Mouse (Mus musculus): ENCODE results near the gene Sipa1. TPM values are rescaled to one million over a fixed set of nuclear protein-coding genes. Genes with fewer than 3 reads are reported as not detected.

Sipa1 gene
- total RNA-seq, 2 experiments from 2014 or later, result 30.0 to 34.2 TPM

- peak in 1 of 2 experiments; percentile 16 for DNase-seq (ENCODE audit: low spot score in 2 of 2)
These were observed 55.6 kb downstream of the Sipa1 start for GRCm38 (mm10) chr19:5607705-5608410.

GRCm38 (mm10) chr19:5606196-5606595, 57.3 kb downstream of the Sipa1 start:
- peak in 1 of 2 experiments; percentile 22 for DNase-seq (ENCODE audit: low spot score in 2 of 2)

GRCm38 (mm10) chr19:5605126-5605525, 58.4 kb downstream of the Sipa1 start:
- peak in 1 of 2 experiments; percentile 20 for DNase-seq (ENCODE audit: low spot score in 2 of 2)

GRCm38 (mm10) chr19:5603664-5604063, 59.8 kb downstream of the Sipa1 start:
- no peak for DNase-seq (ENCODE audit: low spot score in 2 of 2)

- peak; percentile 65 to 78 for DNase-seq (ENCODE audit: low spot score in 2 of 2)
These were observed 61.6 kb downstream of the Sipa1 start, which contains the start of gene Rnaseh2c for GRCm38 (mm10) chr19:5601752-5602541. TSS of gene Rnaseh2c (plus strand) at chr19:5601873.

Small RNA genes lying within 50 kb of the gene (microRNA-seq; reads per million reads assigned to microRNA genes)
- 0.22 to 1.4 reads per million in 2 experiments for gene Mir6987

Other genes starting within 250 kb of the Sipa1 start
- gene Drap1, start 238.7 kb downstream of the Sipa1 start, total RNA-seq (2021), result 100 to 1,000 TPM; 234 to 244 TPM
- 10 to 100 TPM; 55.7 to 57.5 TPM for gene AI837181, start 238.6 kb downstream of the Sipa1 start, total RNA-seq (2021)
- not detected for gene Fosl1, start 216.2 kb downstream of the Sipa1 start, total RNA-seq (2021)
- gene Ccdc85b, start 205.8 kb downstream of the Sipa1 start, total RNA-seq (2021), result 10 to 100 TPM; 26.4 to 32.9 TPM
- 100 to 1,000 TPM in 1 of 2 experiments, 10 to 100 TPM in 1; 83.7 to 108 TPM for gene Fibp, start 203.1 kb downstream of the Sipa1 start, total RNA-seq (2021)
- 1 to 10 TPM; 2.6 to 2.9 TPM for gene Ctsw, start 195.2 kb downstream of the Sipa1 start, total RNA-seq (2021)
- gene Efemp2, start 189.8 kb downstream of the Sipa1 start, total RNA-seq (2021), result 10 to 100 TPM; 18.4 to 19.6 TPM
- 10 to 100 TPM; 34.2 to 40.9 TPM for gene Mus81, start 175.3 kb downstream of the Sipa1 start, total RNA-seq (2021)
- 1,000 to 10,000 TPM; 1,802 to 1,826 TPM for gene Cfl1, start 173.3 kb downstream of the Sipa1 start, total RNA-seq (2021)
- 1 to 10 TPM; 5.6 to 9.8 TPM for gene 1700020D05Rik, start 159.9 kb downstream of the Sipa1 start, total RNA-seq (2021)
- gene Snx32, start 153.2 kb downstream of the Sipa1 start, total RNA-seq (2021), result 10 to 100 TPM; 63.1 to 66.2 TPM
- not detected for gene Ovol1, start 103.1 kb downstream of the Sipa1 start, total RNA-seq (2021)
- gene Ap5b1, start 95.7 kb downstream of the Sipa1 start, total RNA-seq (2021), result 1 to 10 TPM; 8.6 to 8.8 TPM
- 10 to 100 TPM; 70.8 to 73.5 TPM for gene Rnaseh2c, start 61.8 kb downstream of the Sipa1 start, total RNA-seq (2021)
- 10 to 100 TPM; 69.7 to 87.5 TPM for gene Kat5, start 53.5 kb downstream of the Sipa1 start, total RNA-seq (2021)
- 10 to 100 TPM; 24.4 to 24.7 TPM for gene Rela, start 26.2 kb downstream of the Sipa1 start, total RNA-seq (2021)
- 10 to 100 TPM; 13.0 to 16.1 TPM for gene Map3k11, start 25.0 kb upstream of the Sipa1 start, total RNA-seq (2021)
- gene Pcnx3, start 25.2 kb upstream of the Sipa1 start, total RNA-seq (2021), result 10 to 100 TPM; 69.7 to 82.6 TPM
- gene Kcnk7, start 40.7 kb upstream of the Sipa1 start, total RNA-seq (2021), result not detected
- gene Ehbp1l1, start 62.6 kb upstream of the Sipa1 start, total RNA-seq (2021), result 10 to 100 TPM; 33.4 to 41.1 TPM
- gene Fam89b, start 65.9 kb upstream of the Sipa1 start, total RNA-seq (2021), result 10 to 100 TPM; 44.4 to 46.5 TPM
- gene Ltbp3, start 77.2 kb upstream of the Sipa1 start, total RNA-seq (2021), result 10 to 100 TPM; 33.4 to 35.4 TPM
- gene Scyl1, start 107.7 kb upstream of the Sipa1 start, total RNA-seq (2021), result 10 to 100 TPM; 67.3 to 72.8 TPM
- gene Frmd8, start 211.6 kb upstream of the Sipa1 start, total RNA-seq (2021), result 10 to 100 TPM; 10.7 to 14.8 TPM
- gene Slc25a45, start 214.1 kb upstream of the Sipa1 start, total RNA-seq (2021), result 1 to 10 TPM; 2.1 to 3.6 TPM
- gene Tigd3, start 230.4 kb upstream of the Sipa1 start, total RNA-seq (2021), result 1 to 10 TPM; 4.4 to 5.5 TPM
- 10 to 100 TPM; 76.0 to 79.9 TPM for gene Dpf2, start 249.3 kb upstream of the Sipa1 start, total RNA-seq (2021)